Mouse (Mus musculus): ENCODE data around the gene Oprl1. TPM values are rescaled to one million over a fixed set of nuclear protein-coding genes. Genes with fewer than 3 reads are reported as not detected.

Gene Oprl1
- total RNA-seq, 2 experiments from 2014 or later, result not detected

- no peak for DNase-seq
Observed at GRCm38 (mm10) chr2:181692304-181692703, 22.5 kb upstream of the Oprl1 start.

GRCm38 (mm10) chr2:181693339-181694280, 21.2 kb upstream of the Oprl1 start, which contains the start of gene Rgs19:
Gene Rgs19, minus strand, starts transcription at chr2:181693977.
- peak; percentile 84 to 93 for DNase-seq

- no peak for DNase-seq
Observed at GRCm38 (mm10) chr2:181694581-181694980, 20.2 kb upstream of the Oprl1 start.

- no peak for DNase-seq
Observed at GRCm38 (mm10) chr2:181695776-181696175, 19.0 kb upstream of the Oprl1 start.

- DNase-seq, result no peak
Observed at GRCm38 (mm10) chr2:181696801-181697420, 17.9 kb upstream of the Oprl1 start.

- DNase-seq, result no peak
Observed at GRCm38 (mm10) chr2:181698241-181698640, 16.6 kb upstream of the Oprl1 start, which contains the start of gene Lkaaear1. Gene Lkaaear1, minus strand, starts transcription at chr2:181698442.

- peak in 1 of 2 experiments; percentile 32 for DNase-seq
Observed at GRCm38 (mm10) chr2:181706668-181707067, 8.1 kb upstream of the Oprl1 start.

GRCm38 (mm10) chr2:181713749-181714148, 1.1 kb upstream of the Oprl1 start:
- no peak for DNase-seq

GRCm38 (mm10) chr2:181715382-181715781, 566 bp downstream of the Oprl1 start:
- DNase-seq, result no peak

- DNase-seq, result no peak
Observed at GRCm38 (mm10) chr2:181716991-181717390, 2.2 kb downstream of the Oprl1 start.

- DNase-seq, result no peak
Observed at GRCm38 (mm10) chr2:181720061-181720460, 5.2 kb downstream of the Oprl1 start.

GRCm38 (mm10) chr2:181721200-181721599, 6.4 kb downstream of the Oprl1 start:
- DNase-seq, result no peak

GRCm38 (mm10) chr2:181722213-181722612, 7.4 kb downstream of the Oprl1 start:
- peak in 1 of 2 experiments; percentile 17 for DNase-seq

GRCm38 (mm10) chr2:181727659-181728262, 12.9 kb downstream of the Oprl1 start:
- DNase-seq, result no peak

- no peak for DNase-seq
Observed at GRCm38 (mm10) chr2:181730051-181730450, 15.2 kb downstream of the Oprl1 start.

- no peak for DNase-seq
Observed at GRCm38 (mm10) chr2:181752626-181753025, 37.8 kb downstream of the Oprl1 start.

- no peak for DNase-seq
Observed at GRCm38 (mm10) chr2:181758147-181758725, 43.4 kb downstream of the Oprl1 start.

- no peak for DNase-seq
Observed at GRCm38 (mm10) chr2:181759041-181759440, 44.2 kb downstream of the Oprl1 start.

GRCm38 (mm10) chr2:181763006-181763830, 48.4 kb downstream of the Oprl1 start, which contains the start of gene Myt1:
Gene Myt1, plus strand, starts transcription at chr2:181763332.
- DNase-seq, result no peak

- DNase-seq, result no peak
Observed at GRCm38 (mm10) chr2:181763886-181764527, 49.2 kb downstream of the Oprl1 start.

- peak in 1 of 2 experiments; percentile 11 for DNase-seq
Observed at GRCm38 (mm10) chr2:181764600-181764999, 49.8 kb downstream of the Oprl1 start.
